Mouse (Mus musculus) hindbrain, embryonic 15.5 days (tissue): ENCODE results near the gene Cep41. TPM values are rescaled to one million over a fixed set of nuclear protein-coding genes. Genes with fewer than 3 reads are reported as not detected.

Source experiments
- ATAC-seq: fragments of 200-750 bp; cut with Nextera tagmentation; 2 replicates; pipeline ENCODE4 v1.8.0; 2017; ENCODE audit warnings: low read depth, moderate number of reproducible peaks, moderate TSS enrichment; ENCODE audit not compliant: low FRiP score
- H3K27ac ChIP-seq: fragments of 300-500 bp; sonication (generic); replicated peaks from 2 replicates; pipeline ENCODE4 v1.5.1; 2015; ENCODE audit warnings: mild to moderate bottlenecking, inconsistent platforms
- H3K27me3 ChIP-seq: fragments of 300-500 bp; sonication (generic); 2 replicates; pipeline ENCODE4 v1.6.1; 2015; ENCODE audit warnings: control low read depth, inconsistent platforms
- H3K36me3 ChIP-seq: fragments of 300-500 bp; sonication (generic); 2 replicates; pipeline ENCODE4 v1.6.1; 2015; ENCODE audit warnings: control low read depth, inconsistent platforms
- H3K4me1 ChIP-seq: fragments of 300-500 bp; sonication (generic); replicated peaks from 2 replicates; pipeline ENCODE4 v1.6.1; 2015; ENCODE audit warnings: control low read depth, inconsistent platforms
- H3K4me2 ChIP-seq: fragments of 300-500 bp; sonication (generic); 2 replicates; pipeline ENCODE4 v1.6.1; 2015; ENCODE audit warnings: moderate library complexity, mild to moderate bottlenecking, inconsistent platforms
- H3K4me3 ChIP-seq: fragments of 300-500 bp; sonication (generic); 2 replicates; pipeline ENCODE4 v1.5.1; 2015; ENCODE audit warnings: mild to moderate bottlenecking, inconsistent platforms
- H3K9ac ChIP-seq: fragments of 300-500 bp; sonication (generic); 2 replicates; pipeline ENCODE4 v1.6.1; 2015; ENCODE audit warnings: inconsistent platforms
- H3K9me3 ChIP-seq: fragments of 300-500 bp; sonication (generic); 2 replicates; pipeline ENCODE4 v1.6.1; 2016; ENCODE audit warnings: control low read depth, inconsistent platforms
- WGBS: fragments of 180-500 bp; shearing (Covaris S2); methylation state at CpG from one replicate; pipeline ENCODE4 v1.1.7; 2015; 5-methylcytosine and 5-hydroxymethylcytosine counted together
- polyA plus RNA-seq: library from polyadenylated mRNA; unstranded; fragments of >200 nt; fragmentation: Nextera tagmentation; extraction: Ambion mirVana; gene quantifications from 2 replicates; pipeline ENCODE4 v1.2.1, GENCODE M21; 2015

Gene Cep41
- polyA plus RNA-seq, 1 experiment from 2014 or later: 12.7 TPM

- Histone ChIP-seq H3K4me1 (peaks cover 1% of the 10 kb centered on the region), H3K27me3 (no peaks in the 10 kb centered on the region), H3K9me3 (no peaks in the 10 kb centered on the region), H3K36me3 (no peaks in the 10 kb centered on the region), H3K4me2 (no peak overlapping the region), H3K4me3 (no peak overlapping the region), H3K27ac (no peak overlapping the region), H3K9ac (no peak overlapping the region)
- 84% methylated on average over 9 of the region's 9 CpGs for WGBS
- no peak for ATAC-seq
Observed at GRCm38 (mm10) chr6:30703977-30704602, 10.5 kb upstream of the Cep41 start.

- Histone ChIP-seq H3K4me1 (no peaks in the 10 kb centered on the region), H3K9me3 (no peaks in the 10 kb centered on the region), H3K27ac (no peak overlapping the region), H3K27me3 (no peaks in the 10 kb centered on the region), H3K4me3 (no peak overlapping the region), H3K4me2 (no peak overlapping the region), H3K9ac (no peak overlapping the region), H3K36me3 (no peaks in the 10 kb centered on the region)
- no peak for ATAC-seq
- 79% methylated on average over 6 of the region's 6 CpGs for WGBS
Observed at GRCm38 (mm10) chr6:30703476-30703875, 9.9 kb upstream of the Cep41 start.

GRCm38 (mm10) chr6:30702881-30703280, 9.3 kb upstream of the Cep41 start:
- H3K4me1 ChIP-seq: no peaks in the 10 kb centered on the region
- H3K27me3 ChIP-seq: no peaks in the 10 kb centered on the region
- H3K9me3 ChIP-seq: no peaks in the 10 kb centered on the region
- ATAC-seq: no peak
- H3K36me3 ChIP-seq: no peaks in the 10 kb centered on the region
- 78% methylated on average over 6 of the region's 6 CpGs for WGBS
- no peak overlapping the region for H3K4me3 ChIP-seq
- H3K9ac ChIP-seq: no peak overlapping the region
- H3K4me2 ChIP-seq: no peak overlapping the region
- no peak overlapping the region for H3K27ac ChIP-seq

GRCm38 (mm10) chr6:30700182-30700581, 6.6 kb upstream of the Cep41 start:
- Histone ChIP-seq H3K9me3 (no peaks in the 10 kb centered on the region), H3K36me3 (no peaks in the 10 kb centered on the region), H3K4me1 (no peaks in the 10 kb centered on the region), H3K4me2 (no peak overlapping the region), H3K27me3 (no peaks in the 10 kb centered on the region), H3K4me3 (no peak overlapping the region), H3K9ac (no peak overlapping the region), H3K27ac (no peak overlapping the region)
- no peak for ATAC-seq
- 88% methylated on average over 6 of the region's 6 CpGs for WGBS

GRCm38 (mm10) chr6:30698036-30698435, 4.5 kb upstream of the Cep41 start:
- no peak overlapping the region for H3K4me2 ChIP-seq
- no peaks in the 10 kb centered on the region for H3K9me3 ChIP-seq
- H3K27ac ChIP-seq: no peak overlapping the region
- no peaks in the 10 kb centered on the region for H3K36me3 ChIP-seq
- H3K4me1 ChIP-seq: peaks cover 11% of the 10 kb centered on the region
- no peak for ATAC-seq
- WGBS: 85% methylated on average over 4 of the region's 4 CpGs
- H3K27me3 ChIP-seq: no peaks in the 10 kb centered on the region
- H3K9ac ChIP-seq: no peak overlapping the region
- H3K4me3 ChIP-seq: no peak overlapping the region

GRCm38 (mm10) chr6:30697464-30697863, 3.9 kb upstream of the Cep41 start:
- Histone ChIP-seq H3K4me2 (no peak overlapping the region), H3K4me3 (no peak overlapping the region), H3K27ac (no peak overlapping the region), H3K36me3 (no peaks in the 10 kb centered on the region), H3K9ac (no peak overlapping the region), H3K9me3 (no peaks in the 10 kb centered on the region), H3K27me3 (no peaks in the 10 kb centered on the region), H3K4me1 (peaks cover 16% of the 10 kb centered on the region)
- 43% methylated on average over 5 of the region's 5 CpGs for WGBS
- no peak for ATAC-seq

GRCm38 (mm10) chr6:30695124-30695523, 1.6 kb upstream of the Cep41 start:
- Histone ChIP-seq H3K4me3 (no peak overlapping the region), H3K36me3 (no peaks in the 10 kb centered on the region), H3K4me1 (peaks cover 16% of the 10 kb centered on the region), H3K9me3 (no peaks in the 10 kb centered on the region), H3K4me2 (no peak overlapping the region), H3K9ac (no peak overlapping the region), H3K27me3 (no peaks in the 10 kb centered on the region), H3K27ac (no peak overlapping the region; the same call in 1 of the 2 replicates)
- 91% methylated on average over 8 of the region's 8 CpGs for WGBS
- no peak for ATAC-seq

GRCm38 (mm10) chr6:30694209-30694608, 660 bp upstream of the Cep41 start:
- H3K36me3 ChIP-seq: no peaks in the 10 kb centered on the region
- H3K4me1 ChIP-seq: peaks cover 16% of the 10 kb centered on the region
- no peaks in the 10 kb centered on the region for H3K27me3 ChIP-seq
- no peaks in the 10 kb centered on the region for H3K9me3 ChIP-seq
- ATAC-seq: peak; percentile 9; the same call in 1 of the 2 replicates
- peak overlapping the region; percentile 48 for H3K4me3 ChIP-seq
- WGBS: 19% methylated on average over 6 of the region's 6 CpGs
- peak overlapping the region; percentile 36 for H3K9ac ChIP-seq
- H3K4me2 ChIP-seq: peak overlapping the region; percentile 60
- peak overlapping the region; percentile 93 for H3K27ac ChIP-seq

- H3K27me3 ChIP-seq: no peaks in the 10 kb centered on the region
- H3K9ac ChIP-seq: peak overlapping the region; percentile 64
- peak overlapping the region; percentile 93 for H3K27ac ChIP-seq
- no peak for ATAC-seq
- no peaks in the 10 kb centered on the region for H3K36me3 ChIP-seq
- peak overlapping the region; percentile 60 for H3K4me2 ChIP-seq
- peak overlapping the region; percentile 48 for H3K4me3 ChIP-seq
- no peaks in the 10 kb centered on the region for H3K9me3 ChIP-seq
- 79% methylated on average over 5 of the region's 5 CpGs for WGBS
- H3K4me1 ChIP-seq: peaks cover 16% of the 10 kb centered on the region
Observed at GRCm38 (mm10) chr6:30692826-30693225, 723 bp downstream of the Cep41 start.

GRCm38 (mm10) chr6:30687198-30687597, 6.4 kb downstream of the Cep41 start:
- Histone ChIP-seq H3K4me1 (peaks cover 8% of the 10 kb centered on the region), H3K27me3 (no peaks in the 10 kb centered on the region), H3K4me3 (no peak overlapping the region), H3K9ac (no peak overlapping the region), H3K4me2 (no peak overlapping the region), H3K27ac (no peak overlapping the region), H3K36me3 (no peaks in the 10 kb centered on the region), H3K9me3 (no peaks in the 10 kb centered on the region)
- no peak for ATAC-seq
- WGBS: 92% methylated on average over 7 of the region's 7 CpGs

- Histone ChIP-seq H3K9me3 (no peaks in the 10 kb centered on the region), H3K9ac (no peak overlapping the region), H3K36me3 (no peaks in the 10 kb centered on the region), H3K27ac (no peak overlapping the region), H3K4me1 (peaks cover 10% of the 10 kb centered on the region), H3K27me3 (no peaks in the 10 kb centered on the region), H3K4me3 (no peak overlapping the region), H3K4me2 (no peak overlapping the region)
- 83% methylated on average over 1 of the region's 1 CpGs for WGBS
- ATAC-seq: no peak
Observed at GRCm38 (mm10) chr6:30684570-30684969, 9.0 kb downstream of the Cep41 start.

- 54% methylated on average over 13 of the region's 13 CpGs for WGBS
- Histone ChIP-seq H3K9ac (no peak overlapping the region), H3K27ac (0 out of 2 replicates have a peak overlapping the region, but pooled peaks have one; percentile 26), H3K4me3 (no peak overlapping the region), H3K9me3 (no peaks in the 10 kb centered on the region), H3K4me2 (no peak overlapping the region), H3K36me3 (no peaks in the 10 kb centered on the region), H3K4me1 (peaks cover 21% of the 10 kb centered on the region), H3K27me3 (no peaks in the 10 kb centered on the region)
- ATAC-seq: no peak
Observed at GRCm38 (mm10) chr6:30681935-30682900, 11.3 kb downstream of the Cep41 start.
